Mouse (Mus musculus): Measurements from ENCODE around the gene Tmem269.

DNA sequence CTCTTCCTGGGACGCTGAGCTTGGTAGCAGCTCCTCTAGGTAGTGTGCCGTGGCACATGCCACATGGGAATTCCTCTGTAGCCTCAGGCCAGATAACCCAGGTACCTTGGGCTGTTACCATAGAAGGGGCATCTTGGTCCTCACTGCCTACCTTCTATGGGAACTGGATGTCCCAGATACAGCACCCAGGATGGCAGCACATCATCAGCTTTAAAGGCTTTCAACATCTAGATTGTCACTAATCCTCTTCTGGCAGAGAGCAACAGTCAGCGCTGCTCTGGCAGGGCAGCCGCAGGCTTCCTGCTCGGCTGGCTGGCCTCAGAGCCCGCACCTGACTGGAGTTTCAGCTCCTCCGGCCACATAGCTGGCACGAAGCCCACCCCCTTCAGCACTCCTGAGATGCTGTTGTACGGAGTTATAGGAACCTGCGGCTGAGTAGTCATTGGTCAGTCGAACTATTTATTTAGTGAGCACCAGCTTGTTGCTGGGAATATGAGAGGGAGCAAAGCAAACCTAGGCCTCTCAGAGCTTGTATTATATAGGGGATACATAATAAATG is 30.5 kb upstream of the Tmem269 start:
- TF ChIP-seq EP300 (optimal IDR thresholded peaks at IDR 0.05) (no peak), CTCF (IDR thresholded peaks at IDR 0.05; ENCODE audit: low read depth) (no peak)
